Mouse (Mus musculus): Measurements from ENCODE around the gene Poln.

DNA sequence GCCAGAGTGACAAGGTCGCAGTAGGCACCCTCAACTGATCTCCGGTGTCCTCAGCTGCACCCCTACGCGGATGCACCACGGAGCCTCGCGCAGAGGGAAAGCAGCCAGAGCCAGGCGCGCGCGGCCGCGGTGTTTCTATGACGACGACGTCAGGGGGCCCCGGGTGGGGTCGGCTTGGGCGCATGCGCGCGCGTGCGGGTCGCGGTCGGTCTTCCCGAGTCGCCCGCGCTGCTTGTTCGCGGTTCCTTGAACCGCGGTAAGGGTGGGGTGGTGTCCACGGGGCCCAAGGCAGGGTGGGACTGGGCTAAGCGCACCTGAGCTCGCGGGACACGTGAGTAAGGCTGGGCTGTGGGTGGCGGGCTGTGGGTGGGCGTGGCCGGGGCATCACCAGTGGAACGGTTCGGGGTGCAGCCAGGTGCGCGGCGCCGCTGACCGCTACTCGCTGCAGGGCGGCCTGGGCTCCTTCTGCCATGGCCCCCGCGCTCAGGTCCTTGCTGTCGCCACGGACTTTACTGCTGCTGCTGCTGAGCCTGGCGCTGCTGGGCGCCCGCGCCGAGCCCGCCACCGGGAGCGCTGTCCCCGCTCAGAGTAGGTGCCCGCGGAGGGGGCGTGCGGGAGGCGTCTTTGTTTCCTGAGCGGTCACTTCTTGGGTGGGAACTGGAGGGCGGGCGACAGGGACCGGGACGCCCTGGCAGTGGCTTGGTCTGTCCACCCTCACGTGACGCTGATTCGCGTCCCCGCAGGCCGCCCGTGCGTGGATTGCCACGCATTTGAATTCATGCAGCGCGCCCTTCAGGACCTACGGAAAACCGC lies 185.7 kb downstream of the Poln start, which contains the start of gene Gm1673:
- TF ChIP-seq CTCF (conservative IDR thresholded peaks at IDR 0.05; ENCODE audit: insufficient read depth, insufficient read length, low read depth, low read length) (no peak), POLR2A (IDR thresholded peaks at IDR 0.05; ENCODE audit: low read depth, low read length) (no peak)
